Mouse (Mus musculus) liver, adult 2 months (tissue): ENCODE results near the gene Ttll6. TPM values are rescaled to one million over a fixed set of nuclear protein-coding genes. Genes with fewer than 3 reads are reported as not detected.
A peak's percentile ranks its signal among the peaks of the same experiment; 100 is the strongest.

ENCODE experiments used
- DNase-seq: peaks from one replicate; pipeline ENCODE4 v3.0.0-alpha.2; 2011; ENCODE audit warnings: low read depth, low spot score; ENCODE audit errors: extremely low read depth
- H3K27ac ChIP-seq: fragments of 200-500 bp; replicated peaks from 2 replicates; pipeline ENCODE4 v1.5.1; 2012; ENCODE audit warnings: low read depth, mild to moderate bottlenecking, control low read depth, inconsistent platforms, low read length; ENCODE audit not compliant: insufficient read depth
- H3K27me3 ChIP-seq: fragments of 200-500 bp; 2 replicates; pipeline ENCODE4 v1.6.1; 2012; ENCODE audit warnings: mild to moderate bottlenecking, moderate library complexity, low read length, inconsistent platforms; ENCODE audit not compliant: control insufficient read depth, insufficient read depth
- H3K36me3 ChIP-seq: fragments of 200-500 bp; 2 replicates; pipeline ENCODE4 v1.6.1; 2012; ENCODE audit warnings: low read length, inconsistent platforms; ENCODE audit not compliant: control insufficient read depth, insufficient read depth
- H3K4me1 ChIP-seq: fragments of 200-500 bp; 2 replicates; pipeline ENCODE4 v1.6.1; 2011; ENCODE audit warnings: low read length; ENCODE audit not compliant: control insufficient read depth, insufficient read depth
- H3K4me3 ChIP-seq: fragments of 200-500 bp; 2 replicates; pipeline ENCODE4 v1.5.1; 2011; ENCODE audit warnings: low read depth, mild to moderate bottlenecking, control low read depth, low read length, moderate library complexity; ENCODE audit not compliant: insufficient read depth
- H3K79me2 ChIP-seq: fragments of 200-500 bp; 2 replicates; pipeline ENCODE4 v1.6.1; 2012; ENCODE audit warnings: inconsistent platforms, mild to moderate bottlenecking, low read length, moderate library complexity; ENCODE audit not compliant: control insufficient read depth, insufficient read depth
- H3K9ac ChIP-seq: fragments of 200-500 bp; 2 replicates; pipeline ENCODE4 v1.6.1; 2012; ENCODE audit warnings: low read depth, mild to moderate bottlenecking, control low read depth, inconsistent platforms, low read length
- CTCF ChIP-seq: fragments of 200-500 bp; IDR thresholded peaks from 2 replicates; pipeline ENCODE4 v1.5.1; 2011; ENCODE audit warnings: low read depth, low read length, control low read depth
- POLR2A ChIP-seq: fragments of 200-500 bp; IDR thresholded peaks from 2 replicates; pipeline ENCODE4 v1.6.1; 2011; ENCODE audit warnings: low read length, control low read depth; ENCODE audit not compliant: insufficient read depth; ENCODE audit errors: extremely low read depth
- WGBS: fragments of 180-500 bp; shearing (Covaris S2); methylation state at CpG from one replicate; pipeline ENCODE4 v1.1.7; 2018; 5-methylcytosine and 5-hydroxymethylcytosine counted together
- polyA plus RNA-seq: library from polyadenylated mRNA; depleted of rRNA; stranded (reverse); fragments of >200 nt; gene quantifications from 2 replicates; pipeline ENCODE4 v1.2.3, GENCODE M21; 2012
- total RNA-seq: library from RNA; depleted of rRNA; stranded (reverse); fragments of >200 nt; gene quantifications from 2 replicates; pipeline ENCODE4 v1.2.3, GENCODE M21; 2014

Gene Ttll6
- total and polyA plus RNA-seq, 2 experiments = not detected

- no peaks in the 10 kb centered on the region for H3K79me2 ChIP-seq
- H3K9ac ChIP-seq = no peak overlapping the region
- no peak overlapping the region for H3K27ac ChIP-seq
- no peak overlapping the region for H3K4me3 ChIP-seq
- no peaks in the 10 kb centered on the region for H3K36me3 ChIP-seq
- no peak for DNase-seq
- H3K4me1 ChIP-seq = no peaks in the 10 kb centered on the region
- WGBS = 58% methylated on average over 4 of the region's 4 CpGs
- TF ChIP-seq POLR2A (no peak), CTCF (no peak)
- no peaks in the 10 kb centered on the region for H3K27me3 ChIP-seq
Observed at GRCm38 (mm10) chr11:96143766-96144165, 10.2 kb downstream of the Ttll6 start.

DNA sequence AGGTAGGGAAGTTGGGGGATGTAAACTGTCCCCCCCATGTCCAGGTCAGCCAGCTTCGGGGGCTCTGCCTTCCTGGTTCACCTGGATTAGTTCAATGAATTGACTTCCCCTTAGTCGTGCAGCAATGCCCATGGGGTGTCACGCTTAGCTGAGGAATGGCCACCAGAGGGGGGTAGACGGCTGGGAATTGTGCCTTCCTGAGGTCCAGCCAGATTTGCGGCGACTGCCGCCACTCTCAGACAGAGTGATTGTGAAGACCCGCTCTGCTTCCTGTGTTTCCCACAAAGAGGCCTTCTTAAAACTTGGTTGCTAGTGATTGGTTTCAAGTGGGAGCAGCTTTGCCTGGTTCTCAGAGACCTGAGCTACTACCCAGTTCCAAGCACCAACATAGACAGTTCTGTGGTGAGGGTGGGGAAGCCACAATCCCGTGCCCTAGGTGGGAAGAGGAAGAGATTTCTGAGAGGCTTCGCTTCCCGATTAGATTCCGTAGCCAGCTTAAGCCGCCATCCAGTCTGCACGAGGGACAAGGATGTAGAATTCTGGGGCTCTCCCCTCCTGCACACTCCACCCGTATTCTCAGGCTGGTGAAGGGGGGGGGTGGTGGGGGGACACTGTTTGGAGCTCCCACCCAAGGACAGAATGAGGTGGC, 12.2 kb downstream of the Ttll6 start:
- no peaks in the 10 kb centered on the region for H3K36me3 ChIP-seq
- H3K4me3 ChIP-seq = no peak overlapping the region
- H3K79me2 ChIP-seq = no peaks in the 10 kb centered on the region
- TF ChIP-seq CTCF = peak; percentile 88
- no peak for TF ChIP-seq POLR2A
- no peaks in the 10 kb centered on the region for H3K4me1 ChIP-seq
- WGBS = 3% methylated on average over 15 of the region's 15 CpGs
- peak; percentile 41 for DNase-seq
- no peaks in the 10 kb centered on the region for H3K27me3 ChIP-seq
- H3K9ac ChIP-seq = no peak overlapping the region
- H3K27ac ChIP-seq = no peak overlapping the region

DNA sequence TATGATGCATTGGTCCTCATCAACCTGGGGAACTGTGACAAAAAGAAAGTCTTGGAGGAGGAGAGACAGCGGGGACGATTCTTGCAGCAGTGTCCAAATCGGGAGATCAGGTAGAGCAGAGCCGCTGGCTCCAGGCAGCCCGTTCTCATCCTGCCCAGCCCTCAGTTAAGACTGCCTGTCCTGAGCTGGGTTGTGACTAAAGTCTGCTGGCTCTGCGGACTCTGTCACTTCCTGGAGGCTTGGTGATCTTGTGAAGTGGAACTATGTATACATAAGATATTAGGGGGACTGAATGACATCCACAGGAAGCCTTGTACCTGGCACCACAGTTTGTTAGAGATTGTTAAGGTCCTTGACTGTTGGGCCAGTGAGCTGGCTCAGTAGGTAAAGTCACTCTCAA, 13.9 kb downstream of the Ttll6 start:
- no peak overlapping the region for H3K9ac ChIP-seq
- DNase-seq = no peak
- no peak overlapping the region for H3K27ac ChIP-seq
- WGBS = 57% methylated on average over 6 of the region's 6 CpGs
- no peaks in the 10 kb centered on the region for H3K4me1 ChIP-seq
- H3K27me3 ChIP-seq = peaks cover 2% of the 10 kb centered on the region; the same call in 1 of the 2 replicates
- no peak overlapping the region for H3K4me3 ChIP-seq
- TF ChIP-seq CTCF (no peak), POLR2A (no peak)
- no peaks in the 10 kb centered on the region for H3K79me2 ChIP-seq
- no peaks in the 10 kb centered on the region for H3K36me3 ChIP-seq

GRCm38 (mm10) chr11:96164769-96165168, 31.2 kb downstream of the Ttll6 start:
- Histone ChIP-seq H3K36me3 (no peaks in the 10 kb centered on the region), H3K27me3 (peaks cover 9% of the 10 kb centered on the region), H3K27ac (no peak overlapping the region), H3K79me2 (no peaks in the 10 kb centered on the region), H3K4me3 (no peak overlapping the region), H3K4me1 (no peaks in the 10 kb centered on the region), H3K9ac (no peak overlapping the region)
- TF ChIP-seq CTCF = no peak
- no peak for TF ChIP-seq POLR2A
- WGBS = 14% methylated on average over 12 of the region's 12 CpGs
- no peak for DNase-seq

GRCm38 (mm10) chr11:96168125-96168524, 34.5 kb downstream of the Ttll6 start:
- peaks cover 21% of the 10 kb centered on the region for H3K27me3 ChIP-seq
- H3K27ac ChIP-seq = no peak overlapping the region
- no peaks in the 10 kb centered on the region for H3K4me1 ChIP-seq
- H3K79me2 ChIP-seq = no peaks in the 10 kb centered on the region
- no peaks in the 10 kb centered on the region for H3K36me3 ChIP-seq
- 49% methylated on average over 9 of the region's 9 CpGs for WGBS
- H3K4me3 ChIP-seq = no peak overlapping the region
- no peak for DNase-seq
- TF ChIP-seq CTCF = no peak
- no peak for TF ChIP-seq POLR2A
- no peak overlapping the region for H3K9ac ChIP-seq

DNA sequence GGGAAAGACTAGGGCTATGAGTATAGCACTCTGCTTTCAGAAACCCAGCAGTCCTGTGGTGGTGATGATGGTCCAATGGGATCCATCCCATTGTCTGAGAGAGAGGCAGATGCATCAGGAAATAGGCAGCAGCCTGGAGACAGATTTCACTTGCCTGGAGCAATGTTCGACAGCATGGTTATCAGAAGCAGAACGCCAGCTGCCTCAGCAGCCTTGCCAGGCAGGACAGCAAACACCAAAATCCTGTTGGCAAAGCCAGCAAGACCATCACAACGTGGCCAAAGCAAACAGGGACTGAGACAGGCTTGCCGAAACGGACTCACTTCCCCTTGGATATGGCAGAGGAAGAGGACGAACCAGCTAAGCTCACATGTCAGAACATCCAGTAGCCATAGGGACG, 35.4 kb downstream of the Ttll6 start:
- Histone ChIP-seq H3K27ac (no peak overlapping the region), H3K4me1 (no peaks in the 10 kb centered on the region), H3K4me3 (no peak overlapping the region), H3K27me3 (peaks cover 27% of the 10 kb centered on the region), H3K36me3 (no peaks in the 10 kb centered on the region), H3K9ac (no peak overlapping the region), H3K79me2 (no peaks in the 10 kb centered on the region)
- TF ChIP-seq POLR2A = no peak
- TF ChIP-seq CTCF = no peak
- DNase-seq = peak; percentile 5
- 14% methylated on average over 7 of the region's 7 CpGs for WGBS
